Mouse (Mus musculus) urinary bladder, postnatal 25 days (tissue): ENCODE results near the gene Zpr1.

Experiments
- DNase-seq: peaks from one replicate; pipeline ENCODE4 v3.0.0; 2022; ENCODE audit warnings: low spot score

Zpr1 gene

GRCm38 (mm10) chr9:46272677-46273454 is at the start of gene Zpr1:
Gene Zpr1, plus strand, starts transcription at chr9:46273064.
- peak; percentile 81 for DNase-seq

GRCm38 (mm10) chr9:46223090-46223489 is 49.8 kb upstream of the Zpr1 start:
- no peak for DNase-seq

DNA sequence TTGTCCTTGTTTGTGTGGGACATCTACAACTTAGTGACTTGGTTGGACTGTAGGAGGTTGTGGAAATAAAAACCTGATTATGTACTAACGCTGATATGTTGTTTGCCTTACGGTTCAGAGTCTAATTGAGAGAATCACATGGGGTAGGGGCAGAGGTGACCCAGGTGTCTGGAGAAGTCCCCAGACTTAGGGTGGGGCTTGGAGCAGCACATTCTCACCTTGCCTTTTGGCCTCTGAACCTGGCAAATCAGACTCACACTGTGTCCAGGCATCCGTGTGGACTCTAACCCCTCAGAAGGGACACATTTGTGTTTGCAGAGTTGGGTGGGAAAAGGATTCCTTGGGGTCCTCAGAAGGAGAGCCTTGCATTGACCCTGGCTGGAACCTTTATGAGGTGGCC is 48.8 kb upstream of the Zpr1 start:
- no peak for DNase-seq

DNA sequence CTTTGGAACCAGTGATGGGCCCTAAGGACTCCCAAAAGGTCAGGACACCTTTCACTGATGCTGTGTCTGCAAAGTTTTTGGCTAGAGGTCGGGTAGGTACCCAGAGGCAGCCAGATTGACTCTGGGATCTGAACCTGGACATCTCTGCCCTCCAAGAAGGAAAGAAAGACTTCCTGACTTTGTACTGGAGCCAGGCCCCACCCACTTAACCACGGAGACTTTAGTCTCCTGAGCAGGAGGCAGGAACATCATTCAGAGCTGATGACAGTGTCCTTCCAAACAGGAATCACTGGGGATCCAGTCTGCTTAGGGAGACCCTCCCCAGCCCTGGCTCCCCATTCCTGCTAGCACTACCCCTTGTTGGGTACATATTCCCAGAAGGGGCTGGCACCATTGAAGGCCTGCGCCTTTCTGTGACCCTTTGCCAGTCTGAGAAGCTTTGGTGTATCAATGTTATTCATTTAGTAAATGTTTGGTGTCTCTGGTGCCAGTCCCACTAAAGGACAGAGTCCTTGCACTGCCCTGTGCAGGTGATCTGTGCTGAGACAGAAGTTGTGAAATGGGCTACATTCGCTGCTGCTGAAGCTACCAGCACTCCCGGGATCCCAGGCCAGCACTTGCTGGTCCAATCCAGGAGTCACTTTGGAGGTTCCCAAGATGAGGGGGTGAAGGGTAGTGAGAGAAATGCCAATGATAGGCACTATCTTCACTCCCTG is 47.8 kb upstream of the Zpr1 start:
- no peak for DNase-seq

DNA sequence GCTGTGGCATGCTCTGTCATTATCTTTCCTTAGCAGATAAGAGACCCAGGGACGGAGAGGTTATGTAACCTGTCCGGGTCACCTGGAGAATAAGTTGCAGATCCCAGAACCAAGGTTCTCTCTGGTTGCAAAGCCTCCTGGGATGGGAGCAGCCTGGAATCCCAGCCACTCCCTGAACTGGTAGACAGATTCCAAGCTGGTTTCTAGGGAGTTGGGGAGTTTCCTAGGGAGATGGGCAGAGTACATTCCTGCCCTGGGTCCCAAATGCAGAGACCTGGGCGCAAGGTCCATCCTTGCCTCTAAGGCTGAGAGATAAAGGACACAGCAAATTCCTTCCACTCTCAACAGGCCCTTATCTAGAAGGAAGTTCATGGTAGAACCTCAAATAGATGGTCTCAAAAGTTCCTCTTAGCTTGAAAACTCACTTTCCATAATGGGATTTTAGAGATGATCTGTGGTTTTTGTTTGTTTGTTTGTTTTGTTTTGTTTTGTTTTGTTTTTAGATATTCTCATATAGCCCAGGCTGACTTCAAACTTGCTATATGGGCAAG is 45.7 kb upstream of the Zpr1 start:
- no peak for DNase-seq

- no peak for DNase-seq
These were observed 44.4 kb upstream of the Zpr1 start, which contains the start of gene Apoa1 for GRCm38 (mm10) chr9:46228491-46228890. Gene Apoa1, plus strand, starts transcription at chr9:46228580.

GRCm38 (mm10) chr9:46229573-46230449 is 43.1 kb upstream of the Zpr1 start:
- DNase-seq, result peak; percentile 75

DNA sequence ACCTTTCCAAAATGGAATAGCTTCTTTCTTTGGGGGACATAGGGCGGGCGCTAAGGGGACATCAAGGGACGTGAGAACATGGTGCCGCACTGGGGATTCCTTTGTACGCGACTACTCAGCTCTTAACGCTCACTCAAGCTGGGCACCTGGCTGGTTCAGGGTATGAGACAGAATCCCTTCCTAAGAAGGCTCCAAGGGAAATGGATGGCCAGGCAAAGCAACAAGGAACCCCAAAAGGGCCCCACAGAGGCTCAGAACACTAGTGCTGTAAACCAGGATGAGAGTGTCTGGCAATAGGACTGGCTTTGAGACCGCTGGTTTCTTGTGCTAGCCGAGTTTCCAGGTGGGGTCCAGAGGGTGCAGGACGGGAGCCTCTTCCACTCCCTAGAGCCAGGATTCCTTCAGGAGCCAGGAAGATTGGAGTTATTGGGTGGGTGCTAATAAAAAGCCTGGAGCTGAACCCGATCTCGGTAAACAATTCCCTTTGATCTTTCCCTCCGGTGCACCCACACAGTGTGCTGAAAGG is 42.4 kb upstream of the Zpr1 start:
- DNase-seq, result no peak

DNA sequence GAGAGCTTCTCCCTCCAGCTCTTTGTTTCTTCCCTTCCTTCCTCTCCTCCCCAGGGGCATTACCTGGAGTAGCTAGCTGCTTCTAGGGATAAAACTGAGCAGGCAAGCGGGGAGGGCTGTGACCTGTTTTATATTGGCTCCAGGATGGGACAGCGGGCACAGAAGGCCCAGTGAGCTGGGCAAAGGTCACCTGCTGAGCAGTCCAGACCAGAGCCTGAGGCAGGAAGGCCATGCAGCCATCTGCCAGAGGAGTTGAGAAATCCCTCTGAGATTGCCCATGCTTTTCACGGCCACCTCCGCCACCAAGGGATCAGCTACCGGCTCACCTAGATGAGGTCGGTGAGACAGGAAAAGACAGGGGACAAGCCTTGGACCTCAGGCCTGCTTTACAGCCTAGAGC is 37.7 kb upstream of the Zpr1 start:
- no peak for DNase-seq

DNA sequence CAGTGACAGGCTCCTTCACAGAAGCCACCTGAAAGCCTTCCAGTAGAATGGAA is 37.4 kb upstream of the Zpr1 start, which contains the start of gene Apoc3:
Gene Apoc3, minus strand, starts transcription at position 41 of the 53 bp plus-strand sequence.
- no peak for DNase-seq

DNA sequence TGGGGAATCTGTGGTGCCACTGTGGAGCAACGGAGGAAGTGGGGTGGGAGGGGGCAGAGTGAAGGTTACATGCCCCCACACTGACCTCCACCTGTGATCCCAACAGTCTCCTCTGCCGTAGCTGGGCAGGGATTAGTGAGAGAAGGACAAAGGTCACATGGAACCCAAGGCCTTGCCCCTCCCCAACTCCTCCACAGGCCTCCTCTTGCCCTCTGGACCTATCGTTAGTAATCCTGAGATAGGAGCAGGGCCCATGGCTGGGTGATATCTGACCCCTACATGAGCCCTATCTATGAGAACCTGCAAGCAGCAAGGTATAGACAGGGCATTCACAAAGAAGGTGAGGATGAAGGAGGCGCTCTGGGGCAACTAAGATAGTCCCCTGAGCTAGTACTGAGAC is 37.2 kb upstream of the Zpr1 start:
- DNase-seq, result no peak

DNA sequence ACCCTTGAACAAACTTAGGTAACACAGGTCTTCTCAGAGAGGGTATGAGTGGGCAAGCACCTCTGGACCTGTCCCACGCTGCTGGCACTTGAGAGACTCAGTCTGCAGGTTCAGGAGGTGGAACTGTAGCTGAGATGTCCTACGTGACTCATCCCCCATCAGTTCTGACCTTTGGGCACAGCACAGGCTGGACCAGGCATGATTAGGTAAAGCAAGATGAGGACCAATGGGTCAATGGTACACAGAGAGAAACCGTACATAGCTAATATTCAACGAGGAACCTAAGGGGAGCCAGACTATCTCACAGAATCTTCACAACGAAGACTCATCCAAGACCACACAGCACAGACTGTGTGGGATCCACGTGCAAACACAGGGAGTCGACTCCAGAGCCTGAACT is 34.0 kb upstream of the Zpr1 start:
- DNase-seq, result no peak

- DNase-seq, result no peak
These were observed 32.2 kb upstream of the Zpr1 start, which contains the start of gene Apoa4 for GRCm38 (mm10) chr9:46240526-46241153. Gene Apoa4, plus strand, starts transcription at chr9:46240696.

DNA sequence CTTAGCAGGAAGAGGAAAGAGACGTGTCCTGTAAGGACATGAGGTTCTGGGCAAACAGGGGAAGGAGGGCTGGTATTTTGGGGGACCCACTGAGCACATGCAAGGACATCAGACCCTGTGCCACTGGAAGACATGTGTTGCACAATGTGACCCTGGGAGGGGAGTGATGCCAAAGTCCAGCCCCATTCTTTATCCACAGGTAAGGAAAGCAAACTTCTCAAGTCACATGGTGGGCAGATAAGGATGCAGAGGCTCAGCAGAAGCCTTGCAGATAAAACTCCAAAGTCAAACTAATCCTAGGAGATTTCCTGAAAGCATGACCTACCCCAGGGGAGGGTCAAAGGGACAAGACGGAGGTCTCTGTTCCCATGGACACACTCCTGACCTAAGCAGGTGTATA is 31.0 kb upstream of the Zpr1 start:
- DNase-seq, result no peak

- DNase-seq, result no peak
These were observed 29.7 kb upstream of the Zpr1 start for GRCm38 (mm10) chr9:46243122-46243521.

DNA sequence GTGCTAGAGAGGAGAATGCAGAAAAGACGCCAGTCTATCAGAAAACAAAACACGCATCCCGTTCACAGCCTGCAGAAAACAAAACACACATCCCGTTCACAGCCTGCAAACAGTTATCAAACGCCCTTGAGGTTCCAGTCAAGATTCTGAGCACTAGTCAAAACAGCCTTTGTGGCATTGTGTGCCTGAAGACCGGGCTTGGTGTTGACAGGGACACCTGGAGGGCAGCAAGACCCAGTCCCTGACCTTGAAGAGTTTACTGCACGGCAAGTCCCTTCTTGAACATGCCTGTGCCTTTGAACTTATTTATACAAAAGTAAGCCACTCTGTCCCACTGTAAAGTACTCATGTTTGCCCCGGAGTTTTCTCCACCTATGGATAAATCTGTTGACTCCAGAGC is 29.3 kb upstream of the Zpr1 start:
- no peak for DNase-seq

DNA sequence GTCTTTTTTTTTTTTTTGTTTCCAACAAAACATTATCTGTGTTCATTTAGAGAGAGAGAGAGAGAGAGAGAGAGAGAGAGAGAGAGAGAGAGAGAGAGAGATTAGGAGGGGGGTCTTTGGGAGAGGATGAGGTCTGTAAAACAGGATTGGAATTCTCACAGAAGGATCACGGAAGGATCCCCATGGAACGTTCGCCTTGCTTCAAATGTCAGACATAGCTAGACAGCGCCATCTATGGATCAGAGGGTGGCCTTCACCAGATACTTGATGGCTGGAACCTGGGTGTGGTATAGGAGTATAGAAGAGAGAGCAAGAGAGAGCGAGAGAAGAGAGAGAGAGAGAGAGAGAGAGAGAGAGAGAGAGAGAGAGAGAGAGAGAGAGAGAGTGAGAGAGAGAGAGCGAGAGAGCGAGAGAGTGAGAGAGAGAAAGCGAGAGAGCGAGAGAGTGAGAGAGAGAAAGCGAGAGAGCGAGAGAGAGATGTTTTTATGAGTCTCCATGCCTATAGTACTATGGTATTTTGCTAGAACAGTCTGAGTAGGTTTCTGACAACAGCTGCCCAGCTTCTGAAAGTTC is 26.0 kb upstream of the Zpr1 start:
- peak; percentile 55 for DNase-seq

GRCm38 (mm10) chr9:46256177-46256576 is 16.7 kb upstream of the Zpr1 start:
- DNase-seq, result no peak

- no peak for DNase-seq
These were observed 16.0 kb upstream of the Zpr1 start for GRCm38 (mm10) chr9:46256658-46257385.

DNA sequence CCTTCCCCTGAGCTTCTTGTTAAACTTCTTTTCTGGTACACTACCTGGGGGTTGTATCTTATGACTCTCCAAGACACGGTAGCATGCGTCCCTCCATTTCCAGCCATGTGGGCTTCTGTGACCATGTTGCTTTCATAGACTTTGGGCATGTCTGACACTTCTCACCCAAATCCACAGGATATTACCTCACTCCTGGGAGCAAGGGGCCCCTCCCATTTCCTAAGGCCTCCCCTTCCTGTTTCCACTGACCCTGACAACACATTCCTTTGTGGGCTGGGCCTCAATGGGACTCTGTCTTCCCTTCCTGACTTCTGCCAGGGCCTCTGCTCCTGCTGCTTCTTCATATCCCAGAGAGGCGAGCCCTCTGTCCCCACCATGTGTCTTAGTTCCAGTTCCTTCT is 15.3 kb upstream of the Zpr1 start:
- no peak for DNase-seq

DNA sequence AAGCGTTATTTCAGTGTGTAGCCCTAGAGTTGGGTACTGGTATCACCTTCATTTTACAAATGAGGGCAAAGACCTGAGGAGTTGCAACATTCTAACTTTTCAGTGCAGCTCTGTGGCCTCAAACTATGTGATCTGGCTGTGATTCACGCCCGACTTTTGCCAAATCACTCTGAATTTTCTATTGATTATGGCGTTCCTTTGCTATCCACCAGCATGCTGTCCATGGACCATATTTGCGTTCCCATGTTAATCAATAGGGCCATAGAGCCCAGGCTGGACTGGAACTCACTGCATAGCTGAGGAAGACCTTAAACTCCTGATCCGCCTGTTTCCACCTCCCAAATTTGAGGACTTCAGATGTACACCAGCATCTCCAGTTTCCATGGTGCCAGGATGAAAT is 13.8 kb upstream of the Zpr1 start:
- DNase-seq, result no peak
